Mouse (Mus musculus) heart, adult 2 months (tissue): Measurements from ENCODE around the gene F11. TPM values are rescaled to one million over a fixed set of nuclear protein-coding genes. Genes with fewer than 3 reads are reported as not detected.

Experiments
- DNase-seq, 2 experiments: peaks; one replicate each; pipeline ENCODE4 v3.0.0; 2021
- H3K27ac ChIP-seq: fragments of 200-600 bp; 2 replicates; pipeline ENCODE4 v1.8.1; 2022
- H3K27me3 ChIP-seq: fragments of 200-500 bp; 2 replicates; pipeline ENCODE4 v1.6.1; 2012; ENCODE audit warnings: mild to moderate bottlenecking, low read length, inconsistent platforms, mixed read lengths; ENCODE audit not compliant: control insufficient read depth, insufficient read depth
- H3K36me3 ChIP-seq: fragments of 200-500 bp; 2 replicates; pipeline ENCODE4 v1.6.1; 2012; ENCODE audit warnings: low read length, inconsistent platforms; ENCODE audit not compliant: control insufficient read depth, insufficient read depth
- H3K4me1 ChIP-seq: fragments of 200-500 bp; 2 replicates; pipeline ENCODE4 v1.6.1; 2011; ENCODE audit warnings: low read length; ENCODE audit not compliant: control insufficient read depth, insufficient read depth
- H3K4me3 ChIP-seq: fragments of 200-600 bp; 2 replicates; pipeline ENCODE4 v1.8.1; 2022
- H3K79me2 ChIP-seq: fragments of 200-500 bp; replicated peaks from 2 replicates; pipeline ENCODE4 v1.6.1; 2012; ENCODE audit warnings: mild to moderate bottlenecking, inconsistent platforms, low read length, moderate library complexity, mixed read lengths; ENCODE audit not compliant: control insufficient read depth, insufficient read depth
- H3K9ac ChIP-seq: fragments of 200-500 bp; 2 replicates; pipeline ENCODE4 v1.6.1; 2012; ENCODE audit warnings: low read depth, mild to moderate bottlenecking, control low read depth, inconsistent platforms, low read length, mixed read lengths
- CTCF ChIP-seq: fragments of 200-600 bp; IDR thresholded peaks from 2 replicates; pipeline ENCODE4 v1.8.1; 2022; ENCODE audit warnings: antibody characterized with exemption, mild to moderate bottlenecking, moderate library complexity
- EP300 ChIP-seq: fragments of 200-500 bp; IDR thresholded peaks from 2 replicates; pipeline ENCODE4 v1.6.1; 2011; ENCODE audit warnings: low read depth, low read length, control low read depth; ENCODE audit not compliant: insufficient read depth
- POLR2A ChIP-seq: fragments of 200-500 bp; IDR thresholded peaks from 2 replicates; pipeline ENCODE4 v1.6.1; 2011; ENCODE audit warnings: mild to moderate bottlenecking, low read depth, low read length, control low read depth; ENCODE audit not compliant: insufficient read depth
- WGBS: fragments of 180-500 bp; shearing (Covaris S2); methylation state at CpG from one replicate; pipeline ENCODE4 v1.1.7; 2018; 5-methylcytosine and 5-hydroxymethylcytosine counted together
- intact Hi-C: fragments of 180-260 bp; cut with DNase I; formaldehyde crosslinking; loops from one replicate; pipeline ENCODE4 v1.15.1; 2025
- polyA plus RNA-seq: library from polyadenylated mRNA; depleted of rRNA; stranded (reverse); fragments of >200 nt; gene quantifications from 2 replicates; pipeline ENCODE4 v1.2.3, GENCODE M21; 2012
- total RNA-seq, 2 experiments: library from RNA; stranded (reverse); gene quantifications; 2 replicates each; pipeline ENCODE4 v1.2.3; 2021

Gene F11
- total and polyA plus RNA-seq, 3 experiments = not detected

DNA sequence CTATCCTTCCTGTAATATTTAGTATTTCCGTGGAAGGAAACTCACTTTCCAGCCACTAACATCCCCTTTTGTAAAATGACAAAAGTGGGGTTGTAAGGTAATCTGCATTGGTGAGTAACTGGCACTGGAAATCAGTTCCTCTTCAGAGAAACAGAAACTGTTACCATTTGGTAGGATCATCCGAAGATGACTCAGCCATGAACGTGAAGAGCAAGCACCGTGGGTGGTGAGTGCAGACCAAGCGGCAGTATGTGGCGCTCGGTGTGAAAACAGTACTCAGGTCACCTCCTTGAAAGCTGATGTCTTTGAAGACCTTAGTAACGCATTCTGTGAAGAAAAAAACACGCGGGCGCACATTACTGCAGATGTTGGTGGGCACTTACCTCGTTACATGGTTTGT lies 6.8 kb downstream of the F11 start:
- intact Hi-C loops = no loop called here
- no peaks in the 10 kb centered on the region for H3K79me2 ChIP-seq
- no peaks in the 10 kb centered on the region for H3K36me3 ChIP-seq
- WGBS = 83% methylated on average over 12 of the region's 12 CpGs
- no peak for DNase-seq
- H3K4me1 ChIP-seq = no peaks in the 10 kb centered on the region
- H3K27me3 ChIP-seq = no peaks in the 10 kb centered on the region
- no peak overlapping the region for H3K9ac ChIP-seq
- no peak for TF ChIP-seq POLR2A
- no peak for TF ChIP-seq EP300
- TF ChIP-seq CTCF = no peak
- H3K4me3 ChIP-seq = no peak overlapping the region
- no peak overlapping the region for H3K27ac ChIP-seq

GRCm38 (mm10) chr8:45254194-45254842 lies 7.5 kb downstream of the F11 start:
- H3K4me3 ChIP-seq = no peak overlapping the region
- H3K9ac ChIP-seq = no peak overlapping the region
- no peak overlapping the region for H3K27ac ChIP-seq
- WGBS = 63% methylated on average over 8 of the region's 8 CpGs
- H3K27me3 ChIP-seq = no peaks in the 10 kb centered on the region
- no peak for TF ChIP-seq CTCF
- no peak for TF ChIP-seq EP300
- no peak for TF ChIP-seq POLR2A
- intact Hi-C loops = no loop called here
- DNase-seq = no peak
- no peaks in the 10 kb centered on the region for H3K36me3 ChIP-seq
- H3K4me1 ChIP-seq = no peaks in the 10 kb centered on the region
- no peaks in the 10 kb centered on the region for H3K79me2 ChIP-seq

DNA sequence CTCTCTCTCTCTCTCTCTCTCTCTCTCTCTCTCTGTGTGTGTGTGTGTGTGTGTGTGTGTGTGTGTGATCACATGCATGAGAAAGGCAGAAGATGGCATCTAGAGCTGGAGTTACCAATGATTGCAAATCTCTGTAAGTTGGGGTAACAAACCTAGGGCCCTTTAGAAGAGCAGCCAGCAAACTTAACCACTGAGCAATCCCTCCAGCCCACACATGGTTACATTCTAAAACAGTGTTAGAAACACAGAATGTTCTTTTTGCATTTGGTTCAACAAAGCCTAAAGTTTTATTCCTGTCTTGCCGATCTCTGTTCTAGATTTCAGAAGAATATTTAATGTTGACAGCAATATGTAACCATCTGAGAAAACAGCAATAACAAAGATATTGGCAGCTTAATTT lies 8.2 kb downstream of the F11 start:
- Histone ChIP-seq H3K27ac (no peak overlapping the region), H3K79me2 (no peaks in the 10 kb centered on the region), H3K27me3 (no peaks in the 10 kb centered on the region), H3K4me1 (no peaks in the 10 kb centered on the region), H3K36me3 (no peaks in the 10 kb centered on the region), H3K4me3 (no peak overlapping the region), H3K9ac (no peak overlapping the region)
- no peak for TF ChIP-seq CTCF
- no peak for DNase-seq
- intact Hi-C loops = no loop called here
- 89% methylated on average over 1 of the region's 1 CpGs for WGBS

DNA sequence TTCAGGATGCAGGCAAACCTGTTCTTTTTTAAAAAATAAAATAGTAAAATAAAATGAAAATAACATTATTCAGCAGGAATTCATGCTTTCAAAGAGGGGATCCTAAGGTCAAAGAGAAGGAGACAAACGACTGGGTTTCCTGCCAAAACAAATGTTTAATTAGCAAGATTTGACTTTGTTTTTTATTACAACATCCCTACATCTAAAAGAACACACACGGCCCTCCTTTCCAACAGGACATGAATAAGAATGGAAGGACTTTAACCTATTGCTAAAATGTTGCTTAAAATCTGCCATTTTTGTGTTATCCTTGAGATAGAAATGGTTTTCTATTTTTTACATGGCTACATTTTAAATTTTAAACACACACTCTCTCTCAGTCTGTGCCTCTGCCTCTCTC lies 8.7 kb downstream of the F11 start:
- DNase-seq = no peak
- 31% methylated on average over 2 of the region's 2 CpGs for WGBS
- intact Hi-C loops = no loop called here

GRCm38 (mm10) chr8:45246307-45246706 lies 15.5 kb downstream of the F11 start:
- Histone ChIP-seq H3K9ac (no peak overlapping the region), H3K27ac (no peak overlapping the region), H3K4me3 (no peak overlapping the region), H3K79me2 (no peaks in the 10 kb centered on the region), H3K36me3 (no peaks in the 10 kb centered on the region), H3K27me3 (no peaks in the 10 kb centered on the region), H3K4me1 (no peaks in the 10 kb centered on the region)
- DNase-seq = no peak
- WGBS = 66% methylated on average over 7 of the region's 7 CpGs
- TF ChIP-seq EP300 (no peak), CTCF (no peak), POLR2A (no peak)
- intact Hi-C loops = no loop called here

More for the DNA sequence above, 8.7 kb downstream of the F11 start:
- Histone ChIP-seq H3K27ac (no peak overlapping the region), H3K27me3 (no peaks in the 10 kb centered on the region), H3K9ac (no peak overlapping the region), H3K79me2 (no peaks in the 10 kb centered on the region), H3K36me3 (no peaks in the 10 kb centered on the region), H3K4me3 (no peak overlapping the region), H3K4me1 (no peaks in the 10 kb centered on the region)
- TF ChIP-seq POLR2A (no peak), CTCF (no peak), EP300 (no peak)

DNA sequence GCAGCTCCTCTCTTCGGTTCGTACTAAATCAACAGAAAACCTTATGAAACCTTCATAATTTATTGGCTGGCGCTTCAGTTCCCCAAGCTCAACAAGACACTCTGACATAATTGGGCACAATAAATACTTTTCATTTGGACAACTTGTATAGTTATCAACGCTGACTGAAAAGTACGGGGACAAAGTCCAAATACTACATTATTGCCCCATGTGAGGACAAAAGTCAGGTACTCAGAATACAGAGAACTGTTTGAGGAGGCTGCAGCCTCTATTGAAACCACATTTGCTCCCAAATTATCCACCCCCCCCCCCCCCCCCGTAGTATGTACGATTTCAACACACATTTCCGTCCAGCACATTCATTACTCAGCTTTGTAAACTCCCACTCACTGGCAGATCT lies 22.5 kb downstream of the F11 start:
- Histone ChIP-seq H3K27me3 (no peaks in the 10 kb centered on the region), H3K27ac (no peak overlapping the region), H3K4me1 (no peaks in the 10 kb centered on the region), H3K4me3 (no peak overlapping the region), H3K9ac (no peak overlapping the region), H3K79me2 (no peaks in the 10 kb centered on the region), H3K36me3 (no peaks in the 10 kb centered on the region)
- DNase-seq = no peak
- 75% methylated on average over 8 of the region's 8 CpGs for WGBS
- intact Hi-C loops = no loop called here
- no peak for TF ChIP-seq POLR2A
- no peak for TF ChIP-seq EP300
- TF ChIP-seq CTCF = no peak
